Mouse (Mus musculus) frontal cortex, adult 2 months (tissue): ENCODE measurements around the gene Batf3. TPM values are rescaled to one million over a fixed set of nuclear protein-coding genes. Genes with fewer than 3 reads are reported as not detected.

Experiments
- DNase-seq, 2 experiments: peaks; one replicate each; pipeline ENCODE4 v3.0.0; 2022; ENCODE audit warnings: low spot score in 1 of 2; ENCODE audit errors: extremely low spot score in 1 of 2
- polyA plus RNA-seq: library from polyadenylated mRNA; depleted of rRNA; stranded (reverse); fragments of >200 nt; gene quantifications from 2 replicates; pipeline ENCODE4 v1.2.3, GENCODE M21; 2012

The Batf3 gene
- polyA plus RNA-seq, 1 experiment, result 2.3 TPM

DNA sequence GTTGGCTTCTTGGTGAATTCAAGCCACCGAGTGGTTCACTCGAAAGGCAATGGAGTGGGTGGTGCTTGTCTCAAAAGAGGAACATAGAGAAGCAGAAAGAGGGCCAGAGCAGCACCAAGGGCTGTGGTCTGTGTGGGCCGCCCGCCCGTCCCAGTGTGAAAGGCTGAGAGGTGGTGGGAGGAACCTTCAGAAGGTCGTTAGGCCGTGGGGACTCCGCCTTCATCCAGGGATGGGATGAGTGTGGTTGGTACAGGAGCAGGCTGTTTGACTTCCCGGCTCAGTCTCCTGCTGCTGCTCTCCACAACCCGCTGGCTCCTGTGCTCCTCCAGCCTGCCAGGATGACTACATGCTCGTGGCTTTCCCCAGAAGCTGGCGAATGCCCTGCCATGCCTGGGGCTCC is 12.1 kb upstream of the Batf3 start:
- DNase-seq, result no peak

DNA sequence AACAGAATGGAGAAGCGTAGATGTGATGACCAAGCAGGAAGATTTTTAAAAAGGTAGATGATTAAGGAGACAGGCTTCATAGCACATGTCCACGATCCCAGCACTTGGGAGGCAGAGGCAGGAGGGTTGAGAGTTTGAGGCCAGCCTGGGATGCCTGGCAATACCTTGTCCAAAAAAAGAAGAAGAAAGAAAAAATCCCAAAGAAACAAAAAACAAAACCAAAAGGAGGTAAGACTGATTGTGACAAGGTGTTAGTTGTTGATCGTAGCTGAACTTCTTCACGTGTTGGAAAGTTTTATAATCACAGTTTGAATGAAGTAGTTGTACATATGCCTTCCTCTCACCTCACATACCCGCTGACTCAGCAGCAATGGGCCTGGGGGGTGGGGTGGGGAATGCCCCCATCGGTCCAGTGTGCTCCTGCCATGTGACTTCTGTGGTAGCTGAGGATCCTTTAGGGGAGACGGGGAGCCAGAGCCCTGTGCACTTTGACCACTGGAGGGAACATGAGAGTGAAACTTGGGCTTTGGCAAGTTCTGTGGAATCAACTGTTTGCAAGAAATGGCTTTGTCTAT is 11.3 kb upstream of the Batf3 start:
- no peak for DNase-seq

DNA sequence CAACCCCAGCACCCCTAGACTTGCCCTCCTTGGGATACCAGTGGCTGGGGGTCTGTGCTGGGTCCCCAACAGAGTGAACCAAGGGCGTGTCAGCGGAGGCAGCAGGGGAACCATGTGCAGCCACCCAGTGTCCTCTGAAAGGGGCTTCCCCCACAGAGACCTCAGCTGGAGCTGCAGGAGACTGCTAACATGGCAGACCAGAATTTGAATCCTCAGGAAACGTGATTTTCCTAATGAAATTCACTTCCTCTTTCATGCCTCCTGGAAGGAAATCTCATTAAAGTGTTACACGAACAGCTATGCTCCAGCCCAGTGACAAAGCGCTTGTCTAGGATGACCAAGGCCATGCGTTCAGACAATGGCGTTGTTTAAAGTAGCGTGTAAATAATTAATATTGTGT is 10.7 kb upstream of the Batf3 start:
- DNase-seq, result no peak

DNA sequence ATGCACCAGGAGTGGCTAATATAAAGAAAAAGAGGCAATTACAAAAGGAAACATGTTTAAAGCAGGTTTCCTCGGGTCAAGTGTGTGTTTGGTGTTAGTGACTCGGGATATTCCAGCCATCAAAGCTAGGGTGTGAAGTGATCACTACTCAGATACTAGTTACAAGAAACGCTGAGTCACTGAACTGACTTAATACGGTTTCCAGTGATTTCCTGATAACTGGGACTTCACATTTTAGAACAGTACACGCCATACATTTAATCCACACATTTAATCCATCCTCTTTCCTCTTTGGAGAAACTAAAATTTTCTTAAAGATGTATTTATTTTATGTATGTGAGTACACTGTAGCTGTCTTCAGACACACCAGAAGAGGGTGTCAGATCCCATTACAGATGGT is 9.7 kb upstream of the Batf3 start:
- no peak for DNase-seq

DNA sequence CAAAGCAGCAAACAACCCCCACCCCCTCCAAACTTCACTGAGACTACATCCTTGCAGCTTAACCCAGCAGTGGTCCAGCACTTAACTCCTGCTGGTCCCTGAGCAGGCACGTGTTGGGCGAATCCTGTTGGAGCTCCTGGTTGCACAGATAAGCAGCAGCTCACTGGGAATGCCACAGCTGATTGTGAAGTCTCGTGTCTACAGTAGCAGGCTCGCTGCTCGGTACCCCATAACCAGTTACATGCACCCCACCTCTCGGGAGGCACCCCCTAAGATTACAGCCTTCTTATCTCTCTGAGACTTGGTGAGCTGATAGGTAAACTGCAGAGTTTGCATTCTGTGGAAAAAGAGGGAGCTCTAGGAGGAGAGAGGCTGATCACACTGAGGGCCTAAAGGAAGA is 8.3 kb upstream of the Batf3 start:
- DNase-seq, result no peak

DNA sequence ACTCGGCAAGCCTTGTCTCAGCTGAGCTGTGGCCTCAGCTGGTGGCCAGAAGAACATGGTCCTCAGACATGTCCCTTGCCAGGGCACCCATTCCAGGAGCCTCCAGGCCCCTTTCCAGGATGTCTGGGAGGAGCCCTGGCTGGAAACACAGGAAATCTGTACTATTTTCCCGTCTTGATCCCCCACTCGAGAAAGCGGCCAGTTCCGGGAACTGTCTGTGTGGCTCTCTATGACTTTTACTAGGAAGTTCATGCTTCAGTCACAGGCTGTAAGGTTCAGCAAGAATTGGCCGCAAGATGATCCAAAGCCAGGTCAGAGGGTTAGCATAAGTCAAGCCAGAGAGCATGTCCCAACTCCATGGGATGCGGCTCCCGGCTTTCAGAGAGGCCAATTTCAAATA is 5.6 kb upstream of the Batf3 start:
- DNase-seq, result no peak

DNA sequence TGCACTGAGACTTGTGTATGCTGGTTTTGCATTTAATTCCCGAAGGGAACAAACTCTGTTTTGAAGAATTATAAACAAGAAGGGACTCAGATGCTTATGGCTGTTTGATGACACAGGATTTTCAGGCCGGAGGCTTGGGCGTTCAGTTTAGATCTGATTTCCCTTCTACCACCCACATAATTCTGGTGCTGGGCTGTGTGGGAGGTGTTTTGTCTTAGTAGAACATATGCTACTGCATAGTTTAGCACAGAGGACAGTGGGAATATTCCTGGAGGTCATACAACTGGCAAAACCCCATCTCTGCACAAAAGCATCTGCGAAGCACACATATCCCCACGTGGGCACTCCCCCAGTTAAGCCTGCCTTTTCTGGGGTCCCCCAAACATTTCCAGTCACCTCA is 4.1 kb upstream of the Batf3 start:
- peak; percentile 67 to 83 for DNase-seq

DNA sequence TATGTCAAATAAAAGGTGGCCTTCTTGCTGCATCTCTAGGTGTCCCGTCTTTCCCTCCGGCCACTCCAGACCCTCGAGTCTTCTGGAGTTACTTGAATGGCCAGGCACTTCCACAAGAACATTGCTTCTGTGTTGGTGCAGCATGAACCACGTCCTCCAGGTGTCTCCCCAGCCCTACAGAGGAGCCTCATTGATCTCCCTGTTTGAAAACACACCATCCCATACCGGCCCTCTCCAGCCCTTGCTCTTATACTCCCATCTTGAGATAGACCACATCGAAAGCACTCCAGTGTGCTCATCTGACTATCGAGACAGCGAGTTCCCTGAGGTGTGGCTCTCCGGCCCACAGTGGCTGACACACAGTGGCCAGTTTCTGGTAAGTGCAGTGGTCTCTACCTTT is 2.6 kb upstream of the Batf3 start:
- no peak for DNase-seq

DNA sequence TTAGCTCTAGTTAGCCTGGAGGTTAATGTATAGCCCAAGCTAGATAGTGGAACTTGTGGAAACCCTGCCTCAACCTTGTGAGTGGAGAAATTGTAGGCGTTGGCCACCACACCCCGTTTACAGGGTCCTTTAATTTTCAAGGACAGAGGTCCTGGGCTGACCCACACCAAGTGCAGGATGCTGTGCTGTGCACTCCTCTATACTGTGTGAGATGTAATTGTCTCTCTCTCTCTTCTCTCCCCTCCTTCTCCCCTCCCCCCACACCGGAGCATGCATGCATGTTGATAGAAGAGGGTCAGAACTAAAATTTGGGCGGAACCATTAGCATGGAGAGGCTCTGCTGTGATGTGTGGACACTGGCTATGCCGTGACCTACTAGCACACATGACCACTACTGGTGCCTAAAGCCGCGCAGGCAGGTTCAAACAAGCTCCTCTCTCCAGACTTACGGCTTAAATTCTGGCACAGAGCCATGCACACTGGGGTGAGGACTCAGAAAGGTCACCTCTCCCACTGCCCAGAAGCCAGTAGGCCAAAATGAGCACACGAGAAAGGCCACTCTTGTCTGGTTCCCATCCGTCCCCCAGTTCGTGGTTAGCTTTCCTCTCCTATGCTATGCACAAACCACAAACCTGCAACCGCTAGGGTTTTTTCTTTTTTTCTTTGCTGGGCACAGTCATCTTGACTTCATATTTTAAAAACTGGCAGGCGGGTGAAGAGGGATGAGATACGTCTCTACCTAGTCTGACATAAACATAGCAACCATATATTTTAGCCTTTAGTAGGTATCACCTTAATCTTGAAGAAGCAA is 571 bp upstream of the Batf3 start:
- DNase-seq, result no peak

DNA sequence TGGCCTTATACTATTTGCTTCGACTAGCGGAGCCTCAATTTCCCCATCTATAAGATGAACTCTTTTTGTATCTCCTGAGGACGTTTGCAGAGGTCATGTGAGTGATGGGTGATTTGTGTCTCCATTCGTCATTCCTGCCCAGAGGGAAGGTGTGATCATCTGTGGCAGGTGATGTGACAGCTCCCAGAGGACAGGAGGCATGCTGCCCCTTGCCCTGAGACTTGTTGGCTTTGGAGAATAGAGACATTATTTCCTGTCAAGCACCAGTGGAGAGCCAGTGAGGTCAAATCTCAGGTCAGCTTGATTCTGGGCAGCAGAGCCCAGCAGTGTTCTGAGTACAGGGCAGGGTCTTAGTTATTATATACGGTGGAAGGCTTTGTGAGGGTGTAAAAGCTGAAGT is 1.5 kb downstream of the Batf3 start:
- DNase-seq, result no peak

DNA sequence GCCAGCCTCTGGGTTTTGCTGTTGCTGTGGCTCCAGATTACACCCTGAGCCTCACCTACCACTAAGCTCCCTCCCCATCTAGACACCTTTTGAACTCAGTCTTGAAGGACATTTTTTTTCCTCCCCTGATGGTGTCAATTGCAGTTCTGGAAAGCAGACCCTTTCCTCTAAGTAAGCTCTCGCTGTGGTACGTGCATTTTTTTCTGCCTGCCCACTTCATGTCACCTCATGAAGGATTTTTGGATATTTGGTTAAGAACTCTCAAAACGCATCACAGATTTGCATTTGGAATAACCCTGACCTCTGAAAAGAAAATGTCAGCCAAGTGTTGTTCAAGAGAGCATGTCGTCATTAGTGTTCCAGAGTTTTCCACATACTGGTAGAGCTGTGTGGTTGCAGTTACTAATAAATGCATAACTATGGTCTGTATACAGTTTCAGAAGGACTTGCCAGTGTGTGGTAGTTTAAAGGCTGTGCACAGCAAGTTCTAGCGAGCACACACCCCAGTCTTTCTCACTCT is 2.2 kb downstream of the Batf3 start:
- no peak for DNase-seq

DNA sequence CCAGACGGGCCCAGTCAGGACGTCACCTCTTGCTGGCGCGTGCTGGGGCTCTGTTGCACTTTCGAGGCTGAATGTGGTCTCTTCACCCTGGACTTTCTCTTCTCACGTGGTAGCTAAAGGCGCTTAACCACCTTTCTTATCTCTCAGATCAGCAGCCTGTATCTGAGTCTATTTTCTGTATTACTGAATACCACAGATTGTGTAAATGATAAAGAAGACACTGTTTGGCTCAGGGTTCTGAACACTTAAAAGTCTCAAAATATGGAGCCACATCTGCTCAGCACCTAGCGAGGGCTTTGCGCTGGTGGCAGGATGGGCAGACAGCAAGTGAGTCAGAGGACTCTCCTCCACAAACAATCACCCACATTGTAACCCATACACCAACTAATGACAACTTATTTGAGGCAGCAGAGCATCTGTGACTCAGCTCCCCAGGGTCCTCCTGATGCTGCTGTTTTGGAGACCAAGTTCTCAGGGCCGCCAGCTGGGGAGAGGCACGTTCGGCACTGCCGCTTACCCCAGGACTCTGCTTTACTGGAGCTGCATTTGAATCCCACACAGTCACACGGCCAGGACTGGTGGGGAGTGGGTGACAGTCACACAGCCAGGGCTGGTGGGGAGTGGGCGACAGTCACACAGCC is 5.2 kb downstream of the Batf3 start:
- DNase-seq, result no peak

DNA sequence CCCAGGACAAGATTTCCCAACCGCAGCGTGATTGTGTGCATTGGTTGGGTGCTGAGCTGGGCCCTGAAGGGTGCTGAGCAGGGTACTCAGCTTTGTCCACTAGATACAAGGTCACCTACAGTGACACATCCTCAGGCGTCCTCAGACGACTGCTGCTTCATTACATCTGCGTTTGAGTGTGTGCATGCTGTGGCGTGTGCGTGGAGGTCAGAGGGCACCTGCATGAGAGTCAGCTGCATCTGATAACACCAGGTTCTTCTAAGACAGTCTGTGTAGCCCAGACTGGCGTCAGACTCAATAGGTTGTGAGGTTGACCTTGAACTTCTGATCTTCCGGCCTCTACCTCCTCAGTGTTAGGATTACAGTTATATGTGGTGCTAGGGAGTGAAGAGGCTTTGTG is 7.6 kb downstream of the Batf3 start:
- no peak for DNase-seq

DNA sequence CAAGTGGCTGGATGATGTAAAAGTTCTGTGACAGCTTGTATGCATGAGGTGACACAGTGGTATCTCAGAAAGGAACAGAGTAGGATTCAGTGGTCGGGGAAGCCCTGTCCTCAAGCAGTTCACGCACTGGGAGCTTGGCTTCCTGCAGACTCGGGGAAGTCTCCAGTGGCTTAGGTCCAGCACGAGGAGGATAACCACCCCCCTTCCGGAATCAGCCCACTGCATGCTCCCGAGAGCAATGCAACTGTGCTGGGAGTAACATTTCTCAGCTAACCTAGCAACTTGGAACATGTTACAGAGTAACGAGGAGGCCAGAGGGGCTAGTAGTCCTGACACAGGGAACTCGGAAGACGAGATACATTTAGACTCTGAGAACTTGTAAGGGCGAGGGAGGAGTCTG is 9.7 kb downstream of the Batf3 start:
- DNase-seq, result no peak

DNA sequence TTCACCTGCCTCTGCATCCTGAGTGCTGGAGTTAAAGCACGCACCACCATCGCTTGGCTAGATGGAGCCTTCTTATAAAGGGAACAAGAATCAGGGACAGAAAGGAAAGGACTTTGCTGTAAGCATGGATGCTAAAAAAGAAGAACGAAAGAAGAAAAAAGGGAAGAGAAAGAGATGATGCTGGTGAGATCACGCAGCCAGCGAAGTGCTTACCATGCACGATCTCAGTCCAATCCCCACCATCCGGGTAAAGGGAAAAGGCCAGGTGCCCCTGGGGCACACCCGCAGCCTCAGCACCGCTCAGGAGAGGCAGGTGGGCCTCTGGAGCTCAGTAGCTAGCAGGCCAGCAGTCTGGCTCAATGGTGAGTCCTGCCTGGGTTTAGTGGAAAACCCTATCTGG is 12.3 kb downstream of the Batf3 start:
- DNase-seq, result no peak

DNA sequence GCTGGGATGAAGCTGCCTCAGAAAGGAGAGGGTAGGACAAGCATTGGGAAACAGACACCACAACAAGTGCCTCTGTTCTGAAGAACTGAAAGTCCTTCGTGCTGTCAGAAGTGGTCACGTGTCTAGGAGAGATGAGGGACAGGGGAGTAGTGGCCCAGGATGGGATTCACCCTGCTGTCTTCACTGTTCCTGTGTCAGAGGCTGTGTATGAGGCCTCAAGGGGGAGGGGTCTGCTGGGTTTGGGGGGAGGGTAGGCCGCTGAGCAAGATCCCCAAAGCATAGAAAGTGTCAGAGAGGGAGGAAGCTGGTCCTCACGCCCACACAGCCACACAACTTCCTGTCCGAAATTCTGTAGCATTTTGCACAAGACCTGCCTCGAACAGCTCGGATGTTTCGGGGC is 13.5 kb downstream of the Batf3 start:
- DNase-seq, result no peak

DNA sequence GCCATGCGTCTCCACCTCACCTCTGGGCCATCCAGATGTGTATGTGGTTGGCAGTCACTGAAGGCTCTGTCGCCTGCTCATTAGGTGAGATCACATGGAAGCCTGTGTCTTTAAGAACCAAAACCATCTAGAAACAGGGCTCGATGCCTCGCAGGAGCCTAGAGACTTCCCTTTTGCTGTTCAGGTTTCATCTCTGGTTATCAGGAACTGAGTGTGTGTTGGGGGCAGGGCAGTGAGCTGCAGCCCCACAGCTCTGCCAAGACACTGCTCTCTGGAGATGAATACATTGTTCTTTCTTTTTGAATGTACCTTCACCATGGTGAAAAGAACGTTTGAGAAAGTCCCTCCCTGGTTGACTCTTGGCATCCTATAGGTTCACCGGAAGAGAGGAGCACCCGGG is 17.2 kb downstream of the Batf3 start:
- no peak for DNase-seq

DNA sequence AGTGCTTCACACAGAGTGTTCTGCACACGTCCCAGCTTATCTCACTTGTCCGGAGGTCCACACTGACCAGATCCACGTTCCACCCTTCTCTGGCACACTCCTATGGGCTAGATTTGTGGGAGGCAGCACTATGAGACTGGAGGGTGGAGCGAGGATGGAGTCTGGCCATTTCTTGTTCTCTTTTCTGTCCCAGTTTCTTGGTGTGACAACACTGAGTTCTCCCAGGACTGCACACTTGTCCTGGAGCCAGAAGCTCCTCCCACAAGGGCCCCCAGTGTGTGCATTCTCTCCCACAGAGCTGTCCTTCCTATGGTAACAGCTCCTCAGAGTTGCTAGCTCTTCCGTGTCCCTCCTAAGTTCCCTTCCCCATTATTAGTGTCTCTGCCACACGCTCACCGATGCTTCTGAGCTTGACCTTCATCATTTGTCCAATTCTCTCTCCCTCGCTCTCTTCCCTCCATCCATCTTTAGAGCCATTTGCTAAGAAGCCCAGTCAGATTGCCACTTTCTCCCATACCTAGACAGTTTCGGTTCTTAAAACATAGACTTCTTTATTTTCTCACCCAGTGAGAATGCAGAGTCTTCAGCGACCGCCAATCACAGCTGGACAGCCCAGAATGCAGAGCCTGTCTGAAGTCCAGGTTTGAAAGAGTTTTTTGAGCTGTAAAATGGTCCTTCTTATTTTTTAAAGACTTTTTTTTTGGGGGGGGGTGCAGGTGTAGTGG is 18.0 kb downstream of the Batf3 start:
- no peak for DNase-seq

DNA sequence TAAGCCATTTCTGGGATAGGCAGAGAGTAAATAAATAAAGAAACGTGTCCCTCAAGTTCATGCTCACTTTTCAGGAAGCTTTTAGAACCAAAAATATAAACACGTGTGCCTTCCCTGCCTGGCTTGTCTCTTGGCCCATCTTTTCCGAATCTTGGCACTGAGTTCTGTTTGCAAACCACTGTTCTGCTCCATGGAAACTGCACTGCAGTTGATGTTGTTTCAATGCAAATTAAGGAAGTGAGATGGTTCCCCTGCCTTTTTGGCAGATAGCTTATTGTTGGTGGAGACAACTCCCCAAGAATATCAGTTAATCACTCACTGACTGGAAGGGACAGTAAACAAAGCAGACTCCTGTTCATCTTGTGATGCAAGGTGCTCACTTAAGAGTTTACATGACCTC is 25.1 kb downstream of the Batf3 start:
- no peak for DNase-seq

DNA sequence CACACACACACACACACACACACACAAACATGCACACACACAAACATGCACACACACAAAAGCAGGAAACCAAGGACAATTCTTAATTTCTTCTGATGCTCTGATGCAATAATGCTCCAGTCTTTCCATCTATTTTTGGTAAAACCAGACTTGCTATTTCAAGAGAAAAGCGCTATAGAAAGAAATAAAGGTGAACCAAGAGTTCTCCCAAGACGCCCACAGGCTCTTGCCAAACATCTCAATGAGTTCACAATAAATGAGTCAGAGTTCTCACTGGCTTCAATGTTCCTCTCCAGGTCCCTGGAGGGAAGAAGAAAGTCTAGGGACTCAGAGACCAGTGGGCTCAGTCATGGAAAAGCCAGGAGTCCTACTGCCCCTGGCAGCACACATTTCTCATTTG is 26.0 kb downstream of the Batf3 start:
- DNase-seq, result peak in 1 of 2 experiments; percentile 36

DNA sequence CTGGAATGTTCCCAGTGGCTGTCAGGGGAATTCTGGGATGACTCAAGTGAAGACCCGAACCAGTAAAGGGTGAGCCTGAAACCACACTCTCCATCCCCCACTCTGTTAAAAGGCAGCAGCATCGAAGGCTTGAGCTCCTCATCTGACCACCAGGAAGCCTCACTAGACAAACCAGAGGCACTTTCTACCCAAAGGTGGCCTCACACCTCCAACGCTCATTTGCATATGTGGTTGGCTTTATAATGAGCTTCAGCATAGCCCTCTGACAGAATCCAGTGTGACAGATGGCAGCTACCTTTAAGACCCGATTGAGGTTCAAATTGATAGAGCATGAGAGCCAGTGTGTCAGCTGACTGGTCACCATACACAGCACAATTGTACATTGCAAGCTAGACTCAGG is 26.6 kb downstream of the Batf3 start:
- no peak for DNase-seq
